Mouse (Mus musculus) embryonic fibroblast, embryonic 13.5 days (primary cell): ENCODE results near the gene Astn2.

Source experiments
- CTCF ChIP-seq: IDR thresholded peaks from 2 replicates; pipeline ENCODE4 v1.5.1; 2011; ENCODE audit warnings: mild to moderate bottlenecking, control low read depth, low read length, moderate library complexity, borderline replicate concordance; ENCODE audit not compliant: insufficient read depth
- POLR2A ChIP-seq: IDR thresholded peaks from 2 replicates; pipeline ENCODE4 v1.6.1; 2011; ENCODE audit warnings: low read depth, mild to moderate bottlenecking, control low read depth, low read length, moderate library complexity

DNA sequence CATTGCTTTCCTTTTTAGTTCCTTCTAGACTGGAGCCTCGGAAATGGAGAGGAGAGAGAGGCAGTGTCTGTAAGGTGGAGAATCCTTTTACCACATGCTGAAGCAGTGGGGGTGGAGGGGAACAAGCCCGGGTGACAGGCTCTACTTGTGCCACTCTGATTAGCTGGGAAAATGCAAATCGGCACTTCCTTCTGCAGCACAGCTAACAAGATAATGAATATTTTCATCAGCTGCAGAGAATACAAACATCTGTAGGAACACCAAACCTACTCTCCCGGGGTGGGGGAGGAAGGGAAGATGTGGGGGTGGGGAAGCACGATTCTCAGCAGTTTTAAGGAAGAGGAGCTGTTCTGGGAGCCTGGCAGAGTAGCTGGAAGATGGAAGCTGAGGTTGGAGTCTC, 725.5 kb downstream of the Astn2 start:
- TF ChIP-seq CTCF, result no peak
- no peak for TF ChIP-seq POLR2A
